Mouse (Mus musculus): Measurements from ENCODE around the gene Pbx3.

GRCm38 (mm10) chr2:34178653-34179052 lies 194.3 kb downstream of the Pbx3 start:
- TF ChIP-seq CTCF (IDR thresholded peaks at IDR 0.05; ENCODE audit: control insufficient read depth, insufficient read depth, insufficient read length) (no peak), USF1 (IDR thresholded peaks at IDR 0.05; ENCODE audit: low read depth) (no peak), MYOD1 (IDR thresholded peaks at IDR 0.05; ENCODE audit: control insufficient read depth, insufficient read length, low read depth) (no peak), MYOG (IDR thresholded peaks at IDR 0.05; ENCODE audit: control insufficient read depth, extremely low read depth, insufficient read length) (no peak), CEBPB (IDR thresholded peaks at IDR 0.05; ENCODE audit: low read depth) (no peak), MAX (IDR thresholded peaks at IDR 0.05) (no peak)
